Mouse (Mus musculus) spleen, adult 2 months (tissue): ENCODE results near the gene Pi4k2b. TPM values are rescaled to one million over a fixed set of nuclear protein-coding genes. Genes with fewer than 3 reads are reported as not detected.

ENCODE experiments used
- DNase-seq, 2 experiments: peaks; one replicate each; pipeline versions ENCODE4 v3.0.0 to v3.0.0-alpha.2; 2012 to 2021; ENCODE audit warnings: low spot score in 2 of 2, low read depth in 1 of 2
- H3K27ac ChIP-seq: fragments of 200-500 bp; 2 replicates; pipeline ENCODE4 v1.5.1; 2012; ENCODE audit warnings: low read length, inconsistent platforms; ENCODE audit not compliant: insufficient read depth
- H3K27me3 ChIP-seq: fragments of 200-500 bp; 2 replicates; pipeline ENCODE4 v1.6.1; 2012; ENCODE audit warnings: mild to moderate bottlenecking, moderate library complexity, low read length, inconsistent platforms; ENCODE audit not compliant: control insufficient read depth, insufficient read depth
- H3K36me3 ChIP-seq: fragments of 200-500 bp; 2 replicates; pipeline ENCODE4 v1.6.1; 2012; ENCODE audit warnings: mild to moderate bottlenecking, low read length, inconsistent platforms; ENCODE audit not compliant: control insufficient read depth, insufficient read depth
- H3K4me1 ChIP-seq: fragments of 200-500 bp; 2 replicates; pipeline ENCODE4 v1.6.1; 2011; ENCODE audit warnings: inconsistent platforms; ENCODE audit not compliant: control insufficient read depth, insufficient read depth, insufficient read length
- H3K4me3 ChIP-seq: fragments of 200-500 bp; 2 replicates; pipeline ENCODE4 v1.5.1; 2011; ENCODE audit warnings: mild to moderate bottlenecking, inconsistent platforms; ENCODE audit not compliant: insufficient read depth, insufficient read length; ENCODE audit errors: extremely low read depth
- CTCF ChIP-seq: fragments of 200-500 bp; IDR thresholded peaks from 2 replicates; pipeline ENCODE4 v1.5.1; 2011; ENCODE audit warnings: mild to moderate bottlenecking, inconsistent platforms; ENCODE audit not compliant: insufficient read depth, insufficient read length, insufficient replicate concordance; ENCODE audit errors: extremely low read depth
- POLR2A ChIP-seq: fragments of 200-500 bp; IDR thresholded peaks from 2 replicates; pipeline ENCODE4 v1.6.1; 2011; ENCODE audit warnings: low read depth, low read length, inconsistent platforms
- WGBS: fragments of 180-500 bp; shearing (Covaris S2); methylation state at CpG from one replicate; pipeline ENCODE4 v1.1.7; 2018; 5-methylcytosine and 5-hydroxymethylcytosine counted together
- polyA plus RNA-seq: library from polyadenylated mRNA; depleted of rRNA; stranded (reverse); fragments of >200 nt; gene quantifications from 2 replicates; pipeline ENCODE4 v1.2.3, GENCODE M21; 2012; rRNA removed

Gene Pi4k2b
- polyA plus RNA-seq, 1 experiment = 4.5 TPM

GRCm38 (mm10) chr5:52813312-52813711 lies 71.9 kb downstream of the Pi4k2b start:
- Histone ChIP-seq H3K36me3 (peaks cover 11% of the 10 kb centered on the region), H3K4me1 (no peaks in the 10 kb centered on the region), H3K27me3 (no peaks in the 10 kb centered on the region), H3K4me3 (no peak overlapping the region), H3K27ac (no peak overlapping the region)
- no peak for DNase-seq
- TF ChIP-seq POLR2A (no peak), CTCF (no peak)
- 96% methylated on average over 7 of the region's 7 CpGs for WGBS

- H3K4me3 ChIP-seq = no peak overlapping the region
- 94% methylated on average over 7 of the region's 7 CpGs for WGBS
- H3K4me1 ChIP-seq = no peaks in the 10 kb centered on the region
- peaks cover 13% of the 10 kb centered on the region for H3K36me3 ChIP-seq
- DNase-seq = no peak
- H3K27ac ChIP-seq = no peak overlapping the region
- H3K27me3 ChIP-seq = no peaks in the 10 kb centered on the region
- no peak for TF ChIP-seq CTCF
- TF ChIP-seq POLR2A = no peak
Observed at GRCm38 (mm10) chr5:52818676-52819075, 77.3 kb downstream of the Pi4k2b start.

Other genes starting within 250 kb of the Pi4k2b start
- gene Lgi2, start 175.1 kb upstream of the Pi4k2b start, polyA plus RNA-seq = 0.12 and 0.18 TPM in 2 replicates
- 2.3 and 3.1 TPM in 2 replicates for gene Sepsecs, start 71.9 kb upstream of the Pi4k2b start, polyA plus RNA-seq
- gene Zcchc4, start 33.8 kb downstream of the Pi4k2b start, polyA plus RNA-seq = 5.0 and 5.2 TPM in 2 replicates
- 7.5 and 9.4 TPM in 2 replicates for gene Anapc4, start 92.4 kb downstream of the Pi4k2b start, polyA plus RNA-seq